Comparison of ENCODE assay signal across 15 mouse cellular contexts in the genomic region with DNA sequence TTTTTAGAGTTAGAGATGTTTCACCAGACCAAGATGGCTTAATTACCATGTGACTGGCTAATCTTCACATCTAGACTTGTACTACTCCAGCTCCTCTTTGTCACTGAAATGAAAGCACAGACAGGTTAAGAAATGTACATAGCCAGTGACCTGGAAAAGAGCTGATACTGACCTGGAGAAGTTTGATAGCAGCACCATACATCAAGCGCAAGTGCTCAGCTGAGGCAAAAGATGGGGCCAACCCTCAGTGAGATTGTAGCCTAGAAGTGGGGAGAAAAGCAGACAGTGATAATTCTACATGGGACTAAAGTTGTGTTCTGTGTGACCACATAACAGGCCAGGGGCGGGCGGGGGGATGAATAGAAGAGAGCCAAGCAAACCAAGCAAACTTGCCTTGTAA.
"Had no signal": no experiment of that assay in that cellular context is flagged by ENCODE, and none has a peak within 500 bp of the region (broad histone marks: within the 10 kb centered on the region; RNA-seq: fewer than 3 reads in every experiment).

No protein-coding gene starts in this region.

- H3K27me3 ChIP-seq: lung, embryonic 15.5 days; megakaryocyte, embryonic 14.5 days had no signal

- DNase-seq: kidney, adult 18-20 months; kidney, postnatal 14 days; layer of hippocampus, adult 9-11 months; lung, postnatal 14 days; retina, postnatal 1 day; right cerebral cortex, postnatal 4 days; spleen, adult 18-20 months; thymus, postnatal 36 days had no signal

- H3K4me3 ChIP-seq: intestine, embryonic 15.5 days; limb, embryonic 12.5 days; lung, embryonic 15.5 days; megakaryocyte, embryonic 14.5 days; midbrain, embryonic 12.5 days; neural tube, embryonic 13.5 days had no signal

- H3K4me2 ChIP-seq: intestine, embryonic 15.5 days; limb, embryonic 12.5 days; lung, embryonic 15.5 days; midbrain, embryonic 12.5 days; neural tube, embryonic 13.5 days had no signal

- H3K9ac ChIP-seq: intestine, embryonic 15.5 days; limb, embryonic 12.5 days; lung, embryonic 15.5 days; midbrain, embryonic 12.5 days; neural tube, embryonic 13.5 days had no signal

- ATAC-seq: intestine, embryonic 15.5 days; midbrain, embryonic 16.5 days had no signal

- H3K9me3 ChIP-seq: intestine, embryonic 15.5 days; limb, embryonic 12.5 days; lung, embryonic 15.5 days; megakaryocyte, embryonic 14.5 days; midbrain, embryonic 12.5 days; neural tube, embryonic 13.5 days had no signal

- H3K27ac ChIP-seq: intestine, embryonic 15.5 days; limb, embryonic 12.5 days; lung, embryonic 15.5 days; midbrain, embryonic 12.5 days; neural tube, embryonic 13.5 days had no signal

- H3K36me3 ChIP-seq: intestine, embryonic 15.5 days; limb, embryonic 12.5 days; lung, embryonic 15.5 days; midbrain, embryonic 12.5 days; neural tube, embryonic 13.5 days had no signal
